Mouse (Mus musculus): ENCODE data around the gene Atg4a-ps. TPM values are rescaled to one million over a fixed set of nuclear protein-coding genes. Genes with fewer than 3 reads are reported as not detected.

Atg4a-ps gene
- polyA plus RNA-seq, 1 experiment from 2014 or later: 0.38 TPM

DNA sequence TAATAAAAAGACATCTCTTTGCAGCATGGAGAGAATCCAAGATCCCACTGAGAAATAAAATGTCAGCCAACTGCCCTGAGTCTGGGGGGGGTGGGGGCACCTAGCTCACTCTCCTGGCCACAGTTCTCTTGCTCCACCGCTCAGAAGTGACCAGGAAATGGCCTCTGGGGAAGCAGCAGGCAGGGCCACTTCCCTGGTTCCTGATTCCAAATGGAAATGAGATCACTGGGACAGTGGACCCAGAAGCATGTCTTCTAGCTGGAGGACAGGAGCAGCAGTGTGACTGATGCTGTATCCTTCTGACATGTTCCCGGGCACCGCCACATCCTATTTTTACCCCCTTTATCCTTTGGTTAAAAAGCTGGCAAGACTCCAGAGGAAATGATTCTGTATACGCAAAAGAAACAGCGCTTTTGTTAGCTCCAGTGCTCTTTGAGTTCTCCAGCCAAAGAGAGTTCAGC is 21.2 kb downstream of the Atg4a-ps start:
- H3K4me1 ChIP-seq (replicated peaks): peaks cover 11% of the 10 kb centered on the region
- H3K27ac ChIP-seq: no peak overlapping the region
- no peak for ATAC-seq (ENCODE audit: low FRiP score)
- WGBS: 43% methylated on average over 5 of the region's 5 CpGs
- H3K4me2 ChIP-seq: no peak overlapping the region
- no peak overlapping the region for H3K9ac ChIP-seq
- no peaks in the 10 kb centered on the region for H3K27me3 ChIP-seq
- no peak overlapping the region for H3K4me3 ChIP-seq
- peaks cover 8% of the 10 kb centered on the region; the same call in 1 of the 2 replicates for H3K36me3 ChIP-seq
- no peaks in the 10 kb centered on the region for H3K9me3 ChIP-seq

DNA sequence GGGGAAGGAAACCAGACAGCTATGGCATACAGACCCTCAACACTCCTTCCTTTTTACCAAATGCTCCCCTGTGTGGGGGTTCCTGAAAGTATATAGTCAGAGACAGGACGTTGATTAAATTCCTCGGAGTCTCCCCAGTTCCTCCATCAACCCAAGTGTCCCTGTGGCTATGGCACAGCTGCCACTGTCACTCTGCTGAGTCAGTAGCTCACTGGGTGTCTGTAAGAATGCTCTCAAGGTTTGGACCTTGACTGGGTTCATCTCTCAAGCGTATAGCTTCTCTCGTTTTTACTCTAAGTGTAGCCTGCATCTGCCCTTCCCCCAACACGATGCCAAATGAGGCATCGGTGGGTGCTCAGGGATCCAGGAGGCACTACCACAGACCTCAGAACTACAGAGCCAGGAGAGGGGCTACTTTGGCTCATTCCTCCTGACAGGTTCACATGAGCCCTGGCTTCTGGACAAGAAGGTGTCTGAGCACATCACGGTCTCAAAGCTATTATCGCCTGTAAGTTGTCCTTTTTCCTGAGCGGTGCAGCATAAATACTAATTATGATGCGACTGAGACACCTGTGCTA is 21.9 kb downstream of the Atg4a-ps start:
- H3K27me3 ChIP-seq: no peaks in the 10 kb centered on the region
- ATAC-seq (ENCODE audit: low FRiP score): no peak
- H3K9me3 ChIP-seq: no peaks in the 10 kb centered on the region
- H3K9ac ChIP-seq: no peak overlapping the region
- H3K27ac ChIP-seq: no peak overlapping the region
- H3K4me3 ChIP-seq: no peak overlapping the region
- peaks cover 8% of the 10 kb centered on the region; the same call in 1 of the 2 replicates for H3K36me3 ChIP-seq
- 88% methylated on average over 10 of the region's 10 CpGs for WGBS
- H3K4me1 ChIP-seq (replicated peaks): peaks cover 11% of the 10 kb centered on the region
- H3K4me2 ChIP-seq: no peak overlapping the region

DNA sequence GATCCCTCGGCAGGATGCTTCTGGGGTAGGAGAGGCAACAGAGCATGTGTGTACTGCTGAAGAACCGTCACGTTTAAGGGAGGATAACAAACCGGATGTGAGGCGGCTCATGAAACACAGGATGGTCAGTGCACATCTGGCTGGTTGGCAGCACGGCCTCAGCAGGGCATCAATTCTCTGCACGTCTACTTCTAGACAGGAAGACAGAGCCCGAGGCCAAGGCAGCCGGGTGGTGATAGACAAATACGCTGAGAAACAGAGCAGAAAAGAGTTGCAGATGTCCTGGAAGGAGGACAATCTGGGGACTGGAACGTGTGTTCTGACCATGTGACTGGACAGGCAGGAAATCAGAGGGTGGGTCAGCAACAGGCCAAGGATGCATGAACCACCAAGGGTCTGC is 25.8 kb downstream of the Atg4a-ps start:
- H3K4me2 ChIP-seq: no peak overlapping the region

GRCm38 (mm10) chr3:103616981-103617380 is 28.9 kb downstream of the Atg4a-ps start:
- ATAC-seq (ENCODE audit: low FRiP score): no peak
- WGBS: 50% methylated on average over 6 of the region's 6 CpGs

More for the DNA sequence above, 25.8 kb downstream of the Atg4a-ps start:
- H3K27ac ChIP-seq: no peak overlapping the region
- no peak for ATAC-seq (ENCODE audit: low FRiP score)
- H3K4me3 ChIP-seq: no peak overlapping the region
- H3K36me3 ChIP-seq: no peaks in the 10 kb centered on the region
- H3K9me3 ChIP-seq: no peaks in the 10 kb centered on the region
- WGBS: 77% methylated on average over 11 of the region's 11 CpGs
- H3K27me3 ChIP-seq: no peaks in the 10 kb centered on the region
- no peak overlapping the region for H3K9ac ChIP-seq
- H3K4me1 ChIP-seq (replicated peaks): peaks cover 11% of the 10 kb centered on the region

DNA sequence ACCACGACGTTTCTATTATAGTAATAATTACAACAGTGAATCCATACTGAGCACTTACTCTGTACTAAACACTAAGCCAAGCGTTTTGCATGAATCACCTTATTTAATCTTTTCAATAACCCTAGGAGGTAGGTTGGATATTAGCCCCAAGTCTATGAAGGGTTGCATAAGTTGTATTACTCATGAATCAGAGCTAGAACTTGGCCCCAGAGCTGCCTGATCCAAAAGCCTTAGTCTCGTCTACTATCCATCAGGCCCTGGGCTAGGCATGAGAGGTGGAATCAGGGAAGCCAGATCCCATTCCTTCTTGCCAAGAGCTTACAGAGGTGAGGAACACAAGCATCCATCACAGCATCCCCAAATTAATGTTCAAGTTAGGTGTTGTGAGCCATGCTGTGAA is 30.2 kb downstream of the Atg4a-ps start:
- Histone ChIP-seq H3K4me2 (no peak overlapping the region), H3K27ac (no peak overlapping the region), H3K4me1 (replicated peaks) (no peaks in the 10 kb centered on the region), H3K27me3 (no peaks in the 10 kb centered on the region), H3K9me3 (no peaks in the 10 kb centered on the region), H3K4me3 (no peak overlapping the region), H3K9ac (no peak overlapping the region), H3K36me3 (no peaks in the 10 kb centered on the region)
- no peak for ATAC-seq (ENCODE audit: low FRiP score)
- 84% methylated on average over 4 of the region's 4 CpGs for WGBS

More at GRCm38 (mm10) chr3:103616981-103617380, 28.9 kb downstream of the Atg4a-ps start:
- H3K9me3 ChIP-seq: no peaks in the 10 kb centered on the region
- H3K27me3 ChIP-seq: no peaks in the 10 kb centered on the region
- H3K4me1 ChIP-seq (replicated peaks): no peaks in the 10 kb centered on the region
- H3K27ac ChIP-seq: no peak overlapping the region
- H3K36me3 ChIP-seq: no peaks in the 10 kb centered on the region
- no peak overlapping the region for H3K4me2 ChIP-seq
- H3K9ac ChIP-seq: no peak overlapping the region
- no peak overlapping the region for H3K4me3 ChIP-seq

- ATAC-seq (ENCODE audit: low FRiP score): no peak
- Histone ChIP-seq H3K9ac (no peak overlapping the region), H3K36me3 (no peaks in the 10 kb centered on the region), H3K4me1 (replicated peaks) (0 out of 2 replicates have a peak, but pooled peaks cover 5% of the 10 kb centered on the region), H3K27ac (no peak overlapping the region), H3K4me3 (no peak overlapping the region), H3K4me2 (no peak overlapping the region), H3K27me3 (no peaks in the 10 kb centered on the region), H3K9me3 (no peaks in the 10 kb centered on the region)
- 78% methylated on average over 9 of the region's 9 CpGs for WGBS
Measured at GRCm38 (mm10) chr3:103612636-103613355, 33.1 kb downstream of the Atg4a-ps start.

DNA sequence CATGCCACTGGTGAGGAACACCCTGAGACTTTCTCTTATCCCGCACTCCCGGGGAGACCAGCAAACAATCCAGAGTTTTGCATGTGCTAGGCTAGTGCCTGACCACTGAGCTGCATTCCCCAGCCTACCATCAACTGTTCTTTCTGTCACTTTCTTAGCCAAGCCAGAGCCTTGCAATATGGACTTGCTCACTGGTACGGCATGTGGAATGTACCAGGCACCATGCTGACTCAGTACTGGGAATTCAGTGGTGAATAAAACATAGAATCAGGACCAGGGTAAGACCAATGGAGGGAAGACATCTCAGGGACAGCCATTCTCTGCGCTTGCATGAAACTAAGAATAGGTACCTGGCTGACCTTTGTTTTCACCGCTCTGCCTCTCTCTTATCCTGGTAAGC is 35.6 kb downstream of the Atg4a-ps start:
- H3K27me3 ChIP-seq: no peaks in the 10 kb centered on the region
- H3K9ac ChIP-seq: no peak overlapping the region
- no peak overlapping the region for H3K4me2 ChIP-seq
- WGBS: 93% methylated on average over 5 of the region's 5 CpGs
- H3K36me3 ChIP-seq: no peaks in the 10 kb centered on the region
- H3K4me1 ChIP-seq (replicated peaks): peaks cover 16% of the 10 kb centered on the region
- ATAC-seq (ENCODE audit: low FRiP score): no peak
- H3K9me3 ChIP-seq: no peaks in the 10 kb centered on the region
- H3K4me3 ChIP-seq: no peak overlapping the region
- no peak overlapping the region for H3K27ac ChIP-seq

- 0 out of 2 replicates have a peak overlapping the region, but pooled peaks have one; percentile 29 for H3K9ac ChIP-seq
- ATAC-seq (ENCODE audit: low FRiP score): peak; percentile 63
- H3K36me3 ChIP-seq: no peaks in the 10 kb centered on the region
Measured at GRCm38 (mm10) chr3:103606660-103607595, 38.9 kb downstream of the Atg4a-ps start.

DNA sequence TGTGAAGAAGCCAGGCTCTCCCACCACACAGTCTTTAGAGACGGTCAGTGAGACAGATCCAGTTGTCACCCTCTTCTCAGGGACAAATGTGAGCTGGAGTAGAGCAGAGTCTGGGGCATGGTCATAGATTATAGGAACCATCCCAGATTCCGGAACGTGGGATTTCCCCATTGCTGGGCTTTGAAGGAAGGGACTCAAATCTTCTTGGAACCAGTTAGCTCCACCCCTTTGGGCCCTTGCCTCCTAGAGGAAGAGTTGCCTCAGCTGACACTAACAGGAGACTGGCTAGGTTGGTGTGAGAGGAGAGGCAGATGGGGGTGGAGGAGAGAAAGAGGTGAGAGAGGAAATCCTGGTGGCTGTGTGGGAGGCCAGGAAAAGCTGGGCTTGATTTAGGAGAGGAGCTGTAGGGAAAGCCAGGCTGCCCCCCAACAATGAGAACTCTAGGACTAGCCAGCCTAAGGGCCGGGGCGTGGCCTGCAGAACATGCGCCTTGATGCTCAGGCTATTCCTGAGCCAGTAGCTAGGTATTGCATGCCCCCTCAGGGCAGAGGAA is 39.7 kb downstream of the Atg4a-ps start:
- Histone ChIP-seq H3K9ac (no peak overlapping the region), H3K4me1 (replicated peaks) (peaks cover 19% of the 10 kb centered on the region), H3K27me3 (no peaks in the 10 kb centered on the region), H3K27ac (0 out of 2 replicates have a peak overlapping the region, but pooled peaks have one; percentile 12), H3K4me2 (no peak overlapping the region), H3K36me3 (no peaks in the 10 kb centered on the region), H3K4me3 (no peak overlapping the region), H3K9me3 (no peaks in the 10 kb centered on the region)
- WGBS: 85% methylated on average over 6 of the region's 6 CpGs
- no peak for ATAC-seq (ENCODE audit: low FRiP score)

More at GRCm38 (mm10) chr3:103606660-103607595, 38.9 kb downstream of the Atg4a-ps start:
- H3K27ac ChIP-seq: peak overlapping the region; percentile 52; the same call in 1 of the 2 replicates
- H3K9me3 ChIP-seq: no peaks in the 10 kb centered on the region
- no peak overlapping the region for H3K4me3 ChIP-seq
- H3K27me3 ChIP-seq: no peaks in the 10 kb centered on the region
- no peak overlapping the region for H3K4me2 ChIP-seq
- peaks cover 16% of the 10 kb centered on the region for H3K4me1 ChIP-seq (replicated peaks)
- WGBS: 71% methylated on average over 13 of the region's 13 CpGs

DNA sequence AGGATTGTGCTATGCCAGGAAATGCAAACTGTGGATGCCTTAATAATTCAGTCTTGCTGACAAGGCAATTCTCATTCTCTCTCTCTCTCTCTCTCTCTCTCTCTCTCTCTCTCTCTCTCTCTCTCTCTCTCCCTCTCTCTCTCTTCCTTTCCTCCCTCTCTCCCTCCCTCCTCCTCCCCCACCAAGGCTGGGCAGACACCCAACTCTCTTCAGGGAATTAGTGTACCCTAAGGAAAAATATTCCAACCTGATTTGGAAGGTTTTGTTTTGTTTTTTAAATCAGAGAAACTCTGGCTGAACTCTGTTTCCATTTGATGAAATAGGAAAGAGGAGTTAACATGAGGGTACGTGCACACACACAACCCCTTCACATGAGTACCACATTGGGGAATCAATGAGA is 44.3 kb downstream of the Atg4a-ps start:
- Histone ChIP-seq H3K4me3 (no peak overlapping the region), H3K27ac (no peak overlapping the region), H3K36me3 (no peaks in the 10 kb centered on the region), H3K4me2 (no peak overlapping the region), H3K4me1 (replicated peaks) (peaks cover 9% of the 10 kb centered on the region), H3K27me3 (no peaks in the 10 kb centered on the region), H3K9ac (no peak overlapping the region), H3K9me3 (no peaks in the 10 kb centered on the region)
- ATAC-seq (ENCODE audit: low FRiP score): no peak
- 81% methylated on average over 1 of the region's 1 CpGs for WGBS

DNA sequence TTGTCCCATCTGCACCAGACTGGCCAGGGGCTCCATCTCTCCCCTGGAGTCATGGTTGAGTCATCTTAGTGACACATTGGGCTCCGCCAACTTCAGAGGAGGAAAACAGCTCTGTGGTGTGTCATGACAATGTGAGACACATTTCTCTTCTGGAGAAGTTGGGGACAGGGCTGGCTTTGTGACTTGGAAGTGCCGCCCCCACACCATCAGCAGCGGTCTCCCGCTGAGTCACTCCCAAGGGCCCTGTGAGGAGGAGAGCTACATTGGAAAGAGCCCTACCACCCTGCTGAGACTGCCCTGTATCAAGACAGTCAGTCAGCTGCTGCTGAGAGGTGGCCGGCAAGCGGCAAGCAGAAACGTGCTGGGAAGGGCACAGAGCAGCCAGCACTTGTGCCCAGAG is 44.9 kb downstream of the Atg4a-ps start:
- Histone ChIP-seq H3K36me3 (no peaks in the 10 kb centered on the region), H3K9ac (no peak overlapping the region), H3K4me1 (replicated peaks) (peaks cover 4% of the 10 kb centered on the region; the same call in 1 of the 2 replicates), H3K27ac (no peak overlapping the region), H3K9me3 (no peaks in the 10 kb centered on the region), H3K27me3 (no peaks in the 10 kb centered on the region), H3K4me2 (no peak overlapping the region), H3K4me3 (no peak overlapping the region)
- ATAC-seq (ENCODE audit: low FRiP score): no peak
- WGBS: 47% methylated on average over 7 of the region's 7 CpGs

DNA sequence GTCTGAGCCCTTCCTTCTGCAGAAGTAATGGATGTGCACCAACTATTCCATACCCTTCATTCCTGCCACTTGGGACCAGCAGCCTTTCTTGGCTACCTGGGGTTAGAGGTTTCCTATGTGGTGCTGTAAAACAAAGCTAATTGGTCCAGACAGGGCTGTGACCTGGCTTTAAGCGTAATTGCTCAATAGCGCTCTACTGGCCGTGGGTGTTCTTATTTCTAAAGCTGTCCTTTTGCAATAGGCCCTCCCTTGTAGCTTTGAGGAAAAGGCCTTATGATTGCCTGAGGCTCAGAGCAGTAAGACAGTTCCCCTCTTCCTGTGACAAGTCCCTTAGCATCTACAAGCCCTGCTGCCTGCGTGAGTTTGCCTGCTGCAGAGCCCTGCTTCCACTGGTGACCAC is 48.3 kb downstream of the Atg4a-ps start:
- Histone ChIP-seq H3K9me3 (no peaks in the 10 kb centered on the region), H3K4me1 (replicated peaks) (peaks cover 6% of the 10 kb centered on the region; the same call in 1 of the 2 replicates), H3K27me3 (no peaks in the 10 kb centered on the region), H3K9ac (no peak overlapping the region), H3K4me3 (no peak overlapping the region), H3K27ac (no peak overlapping the region), H3K4me2 (no peak overlapping the region), H3K36me3 (no peaks in the 10 kb centered on the region)
- 81% methylated on average over 4 of the region's 4 CpGs for WGBS
- ATAC-seq (ENCODE audit: low FRiP score): no peak
